Mouse (Mus musculus) embryonic facial prominence, embryonic 13.5 days (tissue): ENCODE data around the gene D430041D05Rik. TPM values are rescaled to one million over a fixed set of nuclear protein-coding genes. Genes with fewer than 3 reads are reported as not detected.

Experiments used
- ATAC-seq: fragments of 200-750 bp; cut with Nextera tagmentation; 2 replicates; pipeline ENCODE4 v1.8.0; 2017; ENCODE audit warnings: low read depth; ENCODE audit not compliant: insufficient number of reproducible peaks, insufficient read depth, low FRiP score, low TSS enrichment
- H3K27ac ChIP-seq: fragments of 300-500 bp; sonication (generic); 2 replicates; pipeline ENCODE4 v1.5.1; 2015; ENCODE audit warnings: moderate library complexity, mild to moderate bottlenecking, inconsistent platforms
- H3K27me3 ChIP-seq: fragments of 300-500 bp; sonication (generic); 2 replicates; pipeline ENCODE4 v1.6.1; 2015; ENCODE audit warnings: mild to moderate bottlenecking, inconsistent platforms
- H3K36me3 ChIP-seq: fragments of 300-500 bp; sonication (generic); 2 replicates; pipeline ENCODE4 v1.6.1; 2015; ENCODE audit warnings: mild to moderate bottlenecking, inconsistent platforms
- H3K4me1 ChIP-seq: fragments of 300-500 bp; sonication (generic); 2 replicates; pipeline ENCODE4 v1.6.1; 2015; ENCODE audit warnings: inconsistent platforms
- H3K4me2 ChIP-seq: fragments of 300-500 bp; sonication (generic); 2 replicates; pipeline ENCODE4 v1.6.1; 2015; ENCODE audit warnings: moderate library complexity, mild to moderate bottlenecking, inconsistent platforms
- H3K4me3 ChIP-seq: fragments of 300-500 bp; sonication (generic); 2 replicates; pipeline ENCODE4 v1.5.1; 2015; ENCODE audit warnings: mild to moderate bottlenecking, inconsistent platforms
- H3K9ac ChIP-seq: fragments of 300-500 bp; sonication (generic); 2 replicates; pipeline ENCODE4 v1.6.1; 2015; ENCODE audit warnings: mild to moderate bottlenecking, inconsistent platforms
- H3K9me3 ChIP-seq: fragments of 300-500 bp; sonication (generic); 2 replicates; pipeline ENCODE4 v1.6.1; 2016; ENCODE audit warnings: inconsistent platforms
- WGBS: fragments of 180-500 bp; shearing (Covaris S2); methylation state at CpG from one replicate; pipeline ENCODE4 v1.1.7; 2015; ENCODE audit warnings: mixed read lengths; 5-methylcytosine and 5-hydroxymethylcytosine counted together
- polyA plus RNA-seq: library from polyadenylated mRNA; unstranded; fragments of >200 nt; fragmentation: Nextera tagmentation; extraction: Ambion mirVana; gene quantifications from 2 replicates; pipeline ENCODE4 v1.2.1, GENCODE M21; 2015

Gene D430041D05Rik
- polyA plus RNA-seq, 1 experiment from 2014 or later, result 0.80 TPM

DNA sequence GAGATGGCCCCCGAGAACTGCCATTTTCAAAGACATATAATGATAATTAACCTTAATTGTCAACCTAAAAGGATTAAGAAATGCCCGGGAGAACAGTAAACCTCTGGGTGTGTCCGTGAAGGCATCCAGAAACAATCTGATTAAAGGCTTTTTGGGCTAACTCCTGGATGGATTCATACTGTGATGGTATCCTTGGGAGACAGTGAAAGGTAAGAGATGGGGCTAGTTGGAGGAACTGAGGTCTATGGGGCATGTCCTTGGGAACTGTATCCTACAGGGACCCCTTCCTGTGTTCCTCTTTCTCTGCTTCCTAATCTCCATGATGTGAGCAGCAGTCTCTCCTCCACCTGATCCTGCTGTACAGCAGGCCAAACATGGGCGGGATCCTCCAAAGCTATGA is 38.7 kb downstream of the D430041D05Rik start:
- H3K4me3 ChIP-seq, result no peak overlapping the region
- no peaks in the 10 kb centered on the region for H3K36me3 ChIP-seq
- H3K9ac ChIP-seq, result no peak overlapping the region
- H3K27ac ChIP-seq, result no peak overlapping the region
- WGBS, result 70% methylated on average over 4 of the region's 4 CpGs
- no peak for ATAC-seq
- H3K27me3 ChIP-seq, result no peaks in the 10 kb centered on the region
- H3K4me1 ChIP-seq, result peaks cover 4% of the 10 kb centered on the region; the same call in 1 of the 2 replicates
- H3K4me2 ChIP-seq, result no peak overlapping the region
- no peaks in the 10 kb centered on the region for H3K9me3 ChIP-seq

DNA sequence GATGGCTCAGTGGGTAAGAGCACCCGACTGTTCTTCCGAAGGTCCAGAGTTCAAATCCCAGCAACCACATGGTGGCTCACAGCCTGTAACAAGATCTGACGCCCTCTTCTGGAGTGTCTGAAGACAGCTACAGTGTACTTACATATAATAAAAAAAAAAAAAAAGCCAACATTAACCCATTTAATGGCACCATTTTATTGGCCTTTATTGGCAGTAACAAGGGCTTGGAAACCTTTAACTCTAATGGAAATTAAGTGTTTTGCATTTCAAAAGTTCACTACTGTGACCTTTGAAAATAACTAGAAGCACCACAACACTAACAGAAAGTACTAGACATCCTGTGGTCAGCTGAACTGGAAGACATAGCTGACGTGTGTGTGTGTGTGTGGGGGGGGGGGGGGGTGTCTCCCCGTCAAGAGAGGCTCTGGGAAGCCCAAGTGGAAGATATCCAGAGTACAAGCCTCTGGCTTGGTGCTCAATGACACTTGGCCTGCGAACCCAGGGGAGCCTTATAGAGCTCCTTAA is 39.1 kb downstream of the D430041D05Rik start:
- Histone ChIP-seq H3K4me3 (no peak overlapping the region), H3K27me3 (no peaks in the 10 kb centered on the region), H3K9ac (no peak overlapping the region), H3K4me2 (no peak overlapping the region), H3K9me3 (no peaks in the 10 kb centered on the region), H3K27ac (no peak overlapping the region), H3K4me1 (peaks cover 4% of the 10 kb centered on the region; the same call in 1 of the 2 replicates), H3K36me3 (no peaks in the 10 kb centered on the region)
- ATAC-seq, result no peak
- WGBS, result 69% methylated on average over 6 of the region's 6 CpGs

DNA sequence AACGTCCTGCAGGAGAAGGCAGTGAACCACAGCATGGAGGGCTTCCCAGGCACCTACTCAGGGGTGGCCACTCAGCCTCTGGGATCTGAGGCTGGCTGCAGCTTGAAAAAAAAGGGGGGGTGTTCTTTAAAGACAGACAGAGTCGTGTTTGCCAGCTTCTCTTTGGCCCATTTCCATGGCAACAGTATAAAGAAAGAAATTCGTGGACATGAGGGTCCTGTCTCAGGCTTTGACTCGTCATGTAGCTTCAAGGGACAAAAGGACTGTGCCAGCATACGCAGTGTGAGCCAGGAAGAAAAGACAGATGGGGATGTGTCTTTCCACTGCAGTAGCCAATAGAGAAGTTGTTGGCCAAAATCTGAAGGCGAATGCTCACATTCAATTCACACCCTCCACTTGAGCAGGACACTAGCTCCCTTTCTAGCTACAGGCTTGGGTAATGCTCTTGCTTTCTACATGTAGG is 42.9 kb downstream of the D430041D05Rik start:
- 44% methylated on average over 6 of the region's 6 CpGs for WGBS
- no peak for ATAC-seq
- Histone ChIP-seq H3K4me2 (no peak overlapping the region), H3K4me3 (no peak overlapping the region), H3K27me3 (no peaks in the 10 kb centered on the region), H3K9ac (no peak overlapping the region), H3K4me1 (peaks cover 4% of the 10 kb centered on the region; the same call in 1 of the 2 replicates), H3K36me3 (no peaks in the 10 kb centered on the region), H3K27ac (no peak overlapping the region), H3K9me3 (no peaks in the 10 kb centered on the region)

DNA sequence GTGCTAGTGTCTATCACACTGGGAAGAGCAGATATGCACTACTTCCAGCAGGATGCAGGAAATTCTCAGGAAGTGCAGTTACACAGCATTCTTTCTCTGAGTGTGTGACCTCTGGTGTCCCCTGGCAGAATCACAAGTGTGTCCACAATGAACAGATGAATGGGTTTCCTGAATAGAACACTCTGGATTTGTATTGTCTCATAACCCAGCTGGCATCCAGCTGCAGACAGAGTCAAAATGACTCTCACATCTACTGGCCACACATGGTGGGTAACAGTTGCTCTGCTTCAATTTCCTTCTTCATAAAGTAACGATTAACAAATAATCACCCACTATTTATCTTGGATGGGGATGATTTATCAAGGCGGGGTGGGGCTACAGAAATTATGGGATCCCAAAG is 43.5 kb downstream of the D430041D05Rik start:
- Histone ChIP-seq H3K9ac (no peak overlapping the region), H3K4me2 (no peak overlapping the region)
- no peak for ATAC-seq

DNA sequence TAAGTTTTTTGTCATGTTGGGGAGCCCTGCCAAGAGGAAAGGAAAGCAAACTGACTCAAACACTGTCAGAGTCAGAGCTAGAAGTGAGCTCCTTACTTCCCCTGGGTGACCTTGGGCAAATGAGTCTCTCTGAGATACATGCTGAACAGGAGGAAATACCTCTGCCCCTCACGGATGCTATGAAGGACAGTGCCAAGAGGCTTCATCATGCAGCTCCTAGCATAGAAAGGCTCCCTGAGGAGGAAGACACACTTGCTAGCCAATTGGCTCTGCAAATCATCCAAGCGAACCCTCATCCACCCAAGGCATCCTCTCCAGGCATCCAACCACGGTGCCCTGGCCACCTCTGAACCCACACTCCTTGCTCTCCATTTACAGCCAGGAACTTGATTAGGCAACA is 51.5 kb downstream of the D430041D05Rik start:
- H3K4me1 ChIP-seq, result no peaks in the 10 kb centered on the region
- H3K9me3 ChIP-seq, result no peaks in the 10 kb centered on the region
- H3K36me3 ChIP-seq, result no peaks in the 10 kb centered on the region
- no peak overlapping the region for H3K4me2 ChIP-seq
- no peak overlapping the region for H3K4me3 ChIP-seq
- H3K9ac ChIP-seq, result no peak overlapping the region
- no peak overlapping the region for H3K27ac ChIP-seq
- no peak for ATAC-seq
- 86% methylated on average over 3 of the region's 3 CpGs for WGBS
- no peaks in the 10 kb centered on the region for H3K27me3 ChIP-seq

More for the DNA sequence above, 43.5 kb downstream of the D430041D05Rik start:
- no peaks in the 10 kb centered on the region for H3K27me3 ChIP-seq
- no peak overlapping the region for H3K27ac ChIP-seq
- WGBS, result 73% methylated on average over 2 of the region's 2 CpGs
- no peaks in the 10 kb centered on the region for H3K9me3 ChIP-seq
- no peak overlapping the region for H3K4me3 ChIP-seq
- peaks cover 4% of the 10 kb centered on the region; the same call in 1 of the 2 replicates for H3K4me1 ChIP-seq
- no peaks in the 10 kb centered on the region for H3K36me3 ChIP-seq

GRCm38 (mm10) chr2:104358881-104359280 is 51.9 kb downstream of the D430041D05Rik start:
- Histone ChIP-seq H3K27me3 (no peaks in the 10 kb centered on the region), H3K27ac (no peak overlapping the region), H3K4me3 (no peak overlapping the region), H3K9ac (no peak overlapping the region), H3K9me3 (no peaks in the 10 kb centered on the region), H3K36me3 (no peaks in the 10 kb centered on the region), H3K4me2 (no peak overlapping the region), H3K4me1 (no peaks in the 10 kb centered on the region)
- no peak for ATAC-seq
- WGBS, result 87% methylated on average over 1 of the region's 1 CpGs

GRCm38 (mm10) chr2:104356531-104356930 is 54.3 kb downstream of the D430041D05Rik start:
- Histone ChIP-seq H3K27ac (no peak overlapping the region), H3K36me3 (no peaks in the 10 kb centered on the region), H3K4me3 (no peak overlapping the region), H3K4me1 (no peaks in the 10 kb centered on the region), H3K9me3 (no peaks in the 10 kb centered on the region), H3K9ac (no peak overlapping the region), H3K4me2 (no peak overlapping the region), H3K27me3 (no peaks in the 10 kb centered on the region)
- 70% methylated on average over 4 of the region's 4 CpGs for WGBS
- no peak for ATAC-seq

GRCm38 (mm10) chr2:104354117-104354516 is 56.7 kb downstream of the D430041D05Rik start:
- Histone ChIP-seq H3K4me3 (no peak overlapping the region), H3K9ac (no peak overlapping the region), H3K36me3 (no peaks in the 10 kb centered on the region), H3K27me3 (no peaks in the 10 kb centered on the region), H3K27ac (no peak overlapping the region), H3K4me1 (no peaks in the 10 kb centered on the region), H3K9me3 (no peaks in the 10 kb centered on the region), H3K4me2 (no peak overlapping the region)
- no peak for ATAC-seq

- no peak overlapping the region for H3K9ac ChIP-seq
- H3K4me3 ChIP-seq, result no peak overlapping the region
- no peaks in the 10 kb centered on the region for H3K4me1 ChIP-seq
- WGBS, result 91% methylated on average over 1 of the region's 1 CpGs
- H3K9me3 ChIP-seq, result no peaks in the 10 kb centered on the region
- no peak for ATAC-seq
- H3K36me3 ChIP-seq, result no peaks in the 10 kb centered on the region
- no peaks in the 10 kb centered on the region for H3K27me3 ChIP-seq
- no peak overlapping the region for H3K27ac ChIP-seq
- H3K4me2 ChIP-seq, result no peak overlapping the region
These were observed 58.7 kb downstream of the D430041D05Rik start for GRCm38 (mm10) chr2:104352204-104352493.

GRCm38 (mm10) chr2:104351415-104352203 is 59.2 kb downstream of the D430041D05Rik start:
- ATAC-seq, result no peak
- Histone ChIP-seq H3K36me3 (no peaks in the 10 kb centered on the region), H3K4me1 (no peaks in the 10 kb centered on the region), H3K4me3 (no peak overlapping the region), H3K27ac (no peak overlapping the region), H3K27me3 (no peaks in the 10 kb centered on the region), H3K4me2 (no peak overlapping the region), H3K9me3 (no peaks in the 10 kb centered on the region), H3K9ac (no peak overlapping the region)
- WGBS, result 75% methylated on average over 13 of the region's 13 CpGs

GRCm38 (mm10) chr2:104337619-104338018 is 73.2 kb downstream of the D430041D05Rik start:
- no peak overlapping the region for H3K4me3 ChIP-seq
- no peaks in the 10 kb centered on the region for H3K27me3 ChIP-seq
- H3K4me2 ChIP-seq, result no peak overlapping the region
- no peaks in the 10 kb centered on the region for H3K36me3 ChIP-seq
- ATAC-seq, result no peak
- H3K27ac ChIP-seq, result no peak overlapping the region
- H3K9me3 ChIP-seq, result no peaks in the 10 kb centered on the region
- no peak overlapping the region for H3K9ac ChIP-seq
- no peaks in the 10 kb centered on the region for H3K4me1 ChIP-seq

GRCm38 (mm10) chr2:104335824-104336223 is 75.0 kb downstream of the D430041D05Rik start:
- Histone ChIP-seq H3K27ac (no peak overlapping the region), H3K36me3 (no peaks in the 10 kb centered on the region), H3K4me2 (no peak overlapping the region), H3K4me1 (no peaks in the 10 kb centered on the region), H3K9ac (no peak overlapping the region), H3K4me3 (no peak overlapping the region), H3K27me3 (no peaks in the 10 kb centered on the region), H3K9me3 (no peaks in the 10 kb centered on the region)
- WGBS, result 76% methylated on average over 6 of the region's 6 CpGs
- ATAC-seq, result no peak
